Mouse (Mus musculus) bone marrow, adult 2 months (tissue): ENCODE data around the gene Efna5. TPM values are rescaled to one million over a fixed set of nuclear protein-coding genes. Genes with fewer than 3 reads are reported as not detected.

ENCODE experiments used
- H3K27ac ChIP-seq: fragments of 200-500 bp; 2 replicates; pipeline ENCODE4 v1.5.1; 2012; ENCODE audit warnings: low read depth, mild to moderate bottlenecking, control low read depth, inconsistent platforms, low read length; ENCODE audit not compliant: control insufficient read depth, poor library complexity, insufficient read depth
- H3K4me1 ChIP-seq: fragments of 200-500 bp; 2 replicates; pipeline ENCODE4 v1.6.1; 2011; ENCODE audit warnings: low read length; ENCODE audit not compliant: control insufficient read depth, insufficient read depth
- H3K4me3 ChIP-seq: fragments of 200-500 bp; replicated peaks from 2 replicates; pipeline ENCODE3; 2011; ENCODE audit warnings: mild to moderate bottlenecking, low read depth, low read length, control low read depth; ENCODE audit not compliant: control insufficient read depth
- CTCF ChIP-seq: fragments of 200-500 bp; IDR thresholded peaks from 2 replicates; pipeline ENCODE4 v1.5.1; 2011; ENCODE audit warnings: low read length, control low read depth; ENCODE audit not compliant: control insufficient read depth, insufficient read depth
- POLR2A ChIP-seq: fragments of 200-500 bp; IDR thresholded peaks from 2 replicates; pipeline ENCODE4 v1.6.1; 2011; ENCODE audit warnings: low read depth, mild to moderate bottlenecking, control low read depth, low read length, borderline replicate concordance; ENCODE audit not compliant: control insufficient read depth
- WGBS: fragments of 180-500 bp; shearing (Covaris S2); methylation state at CpG from one replicate; pipeline ENCODE4 v1.1.7; 2018; 5-methylcytosine and 5-hydroxymethylcytosine counted together
- polyA plus RNA-seq: library from polyadenylated mRNA; stranded (reverse); fragments of >200 nt; gene quantifications from 2 replicates; pipeline ENCODE4 v1.2.4, GENCODE M21; 2011; ENCODE audit warnings: low replicate concordance; ENCODE audit not compliant: missing spikeins, insufficient read depth, insufficient read length

The Efna5 gene
- polyA plus RNA-seq, 1 experiment = 2.1 TPM

- 85% methylated on average over 10 of the region's 10 CpGs for WGBS
- no peak for TF ChIP-seq POLR2A
- TF ChIP-seq CTCF = no peak
Measured at GRCm38 (mm10) chr17:62777858-62778564, 103.1 kb downstream of the Efna5 start.

GRCm38 (mm10) chr17:62776710-62777109, 104.4 kb downstream of the Efna5 start:
- TF ChIP-seq POLR2A (no peak), CTCF (no peak)
- no peak overlapping the region for H3K4me3 ChIP-seq
- 68% methylated on average over 3 of the region's 3 CpGs for WGBS
- no peak overlapping the region for H3K27ac ChIP-seq
- H3K4me1 ChIP-seq = peaks cover 2% of the 10 kb centered on the region; the same call in 1 of the 2 replicates

More at GRCm38 (mm10) chr17:62777858-62778564, 103.1 kb downstream of the Efna5 start:
- H3K4me3 ChIP-seq = no peak overlapping the region
- H3K27ac ChIP-seq = no peak overlapping the region
- peaks cover 2% of the 10 kb centered on the region; the same call in 1 of the 2 replicates for H3K4me1 ChIP-seq

DNA sequence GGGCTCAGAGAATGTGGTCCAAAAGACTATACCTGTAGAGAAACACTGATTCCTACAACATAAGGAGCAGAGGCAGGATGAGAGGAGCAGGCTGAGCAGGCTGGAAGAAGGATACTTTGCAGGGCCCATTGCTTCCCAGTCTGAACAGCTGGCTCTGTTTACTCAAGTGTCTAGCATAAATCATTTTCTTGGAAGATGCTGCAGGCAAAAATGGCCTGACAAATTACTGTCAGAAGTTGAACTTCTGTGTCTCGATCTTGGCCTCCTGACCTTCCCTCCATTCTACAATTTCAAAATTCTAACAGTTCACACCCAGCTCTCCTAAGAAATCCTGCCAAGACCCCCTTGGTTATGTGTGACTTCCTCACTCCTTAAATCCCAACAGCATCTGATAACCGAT, 105.1 kb downstream of the Efna5 start:
- Histone ChIP-seq H3K4me1 (peaks cover 2% of the 10 kb centered on the region; the same call in 1 of the 2 replicates), H3K27ac (no peak overlapping the region), H3K4me3 (no peak overlapping the region)
- WGBS = 84% methylated on average over 2 of the region's 2 CpGs
- TF ChIP-seq CTCF (no peak), POLR2A (no peak)

GRCm38 (mm10) chr17:62775401-62775800, 105.7 kb downstream of the Efna5 start:
- no peak overlapping the region for H3K27ac ChIP-seq
- no peak overlapping the region for H3K4me3 ChIP-seq
- TF ChIP-seq POLR2A (no peak), CTCF (no peak)
- H3K4me1 ChIP-seq = no peaks in the 10 kb centered on the region; the same call in 1 of the 2 replicates
- WGBS = 85% methylated on average over 5 of the region's 5 CpGs

GRCm38 (mm10) chr17:62774749-62775148, 106.4 kb downstream of the Efna5 start:
- no peak for TF ChIP-seq CTCF
- TF ChIP-seq POLR2A = no peak
- Histone ChIP-seq H3K27ac (no peak overlapping the region), H3K4me3 (no peak overlapping the region), H3K4me1 (no peaks in the 10 kb centered on the region)
- 77% methylated on average over 7 of the region's 7 CpGs for WGBS

DNA sequence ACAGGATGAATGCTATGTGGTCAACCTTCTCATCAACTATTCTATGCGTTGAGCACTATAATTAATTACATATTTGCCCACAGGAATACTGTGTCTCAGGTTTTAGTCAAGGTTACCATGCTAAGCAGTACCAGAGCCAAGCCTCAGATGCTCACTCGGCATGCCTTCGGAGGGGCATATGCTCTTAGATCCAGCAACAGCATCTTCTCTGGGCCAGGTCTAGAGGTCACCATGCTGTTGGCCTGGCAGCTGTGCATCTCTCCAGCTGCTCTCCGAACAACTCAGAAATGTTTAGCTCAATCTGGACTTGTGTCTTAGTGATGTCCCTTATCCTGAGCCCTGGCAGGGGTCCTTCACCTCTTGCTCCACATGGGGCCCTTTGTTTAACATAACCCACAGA, 114.4 kb downstream of the Efna5 start:
- TF ChIP-seq POLR2A = no peak
- TF ChIP-seq CTCF = no peak
- WGBS = 91% methylated on average over 4 of the region's 4 CpGs
- H3K27ac ChIP-seq = no peak overlapping the region
- no peaks in the 10 kb centered on the region for H3K4me1 ChIP-seq
- no peak overlapping the region for H3K4me3 ChIP-seq

DNA sequence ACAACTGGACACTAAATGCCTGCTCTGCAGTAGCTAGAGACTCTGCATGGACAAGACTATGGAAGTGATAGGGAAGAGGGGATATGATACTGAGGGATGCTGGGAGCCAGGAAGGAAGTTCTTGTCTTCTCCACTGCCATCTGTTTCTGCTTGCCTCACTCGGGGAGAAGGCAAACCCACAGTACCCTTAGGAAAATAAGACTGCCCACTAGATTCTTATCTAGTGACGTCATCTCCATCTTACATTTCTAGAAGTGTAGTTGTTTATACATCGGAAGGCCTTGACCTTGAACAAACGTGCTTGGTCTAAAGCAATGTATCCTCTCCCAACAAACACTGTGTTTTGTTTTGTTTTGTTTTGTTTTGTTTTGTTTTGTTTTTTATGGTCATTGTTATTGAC, 116.0 kb downstream of the Efna5 start:
- no peak for TF ChIP-seq POLR2A
- no peak for TF ChIP-seq CTCF
- WGBS = 68% methylated on average over 4 of the region's 4 CpGs

GRCm38 (mm10) chr17:62756951-62757350, 124.2 kb downstream of the Efna5 start:
- H3K27ac ChIP-seq = no peak overlapping the region
- TF ChIP-seq POLR2A (no peak), CTCF (no peak)
- 64% methylated on average over 3 of the region's 3 CpGs for WGBS
- no peak overlapping the region for H3K4me3 ChIP-seq
- no peaks in the 10 kb centered on the region for H3K4me1 ChIP-seq

More for the DNA sequence above, 116.0 kb downstream of the Efna5 start:
- Histone ChIP-seq H3K27ac (no peak overlapping the region), H3K4me1 (no peaks in the 10 kb centered on the region), H3K4me3 (no peak overlapping the region)
